Mouse (Mus musculus) heart, embryonic 11.5 days (tissue): ENCODE measurements around the gene Nucb1. TPM values are rescaled to one million over a fixed set of nuclear protein-coding genes. Genes with fewer than 3 reads are reported as not detected.

Source experiments
- ATAC-seq: fragments of 200-750 bp; cut with Nextera tagmentation; replicated peaks from 2 replicates; pipeline ENCODE4 v1.8.0; 2017; ENCODE audit warnings: moderate library complexity; ENCODE audit not compliant: insufficient number of reproducible peaks, low FRiP score, low TSS enrichment
- H3K27ac ChIP-seq: fragments of 300-500 bp; sonication (generic); 2 replicates; pipeline ENCODE4 v1.5.1; 2014; ENCODE audit warnings: mild to moderate bottlenecking, low read depth, low read length
- H3K27me3 ChIP-seq: fragments of 300-500 bp; sonication (generic); 2 replicates; pipeline ENCODE4 v1.6.1; 2014; ENCODE audit warnings: mild to moderate bottlenecking, low read length, mixed read lengths; ENCODE audit not compliant: control insufficient read depth, insufficient read depth
- H3K36me3 ChIP-seq: fragments of 300-500 bp; sonication (generic); 2 replicates; pipeline ENCODE4 v1.6.1; 2014; ENCODE audit warnings: mild to moderate bottlenecking, low read length, moderate library complexity, mixed read lengths; ENCODE audit not compliant: control insufficient read depth, insufficient read depth
- H3K4me1 ChIP-seq: fragments of 300-500 bp; sonication (generic); 2 replicates; pipeline ENCODE4 v1.6.1; 2014; ENCODE audit warnings: low read length; ENCODE audit not compliant: control insufficient read depth, insufficient read depth
- H3K4me2 ChIP-seq: fragments of 300-500 bp; sonication (generic); 2 replicates; pipeline ENCODE4 v1.6.1; 2014; ENCODE audit warnings: mild to moderate bottlenecking, moderate library complexity
- H3K4me3 ChIP-seq: fragments of 300-500 bp; sonication (generic); 2 replicates; pipeline ENCODE4 v1.5.1; 2014; ENCODE audit warnings: low read depth, low read length
- H3K9ac ChIP-seq: fragments of 300-500 bp; sonication (generic); 2 replicates; pipeline ENCODE4 v1.6.1; 2014; ENCODE audit warnings: mild to moderate bottlenecking, low read depth, low read length, moderate library complexity
- H3K9me3 ChIP-seq: fragments of 300-500 bp; sonication (generic); replicated peaks from 2 replicates; pipeline ENCODE4 v1.6.1; 2016; ENCODE audit warnings: low read length; ENCODE audit not compliant: control insufficient read depth
- WGBS: fragments of 180-500 bp; shearing (Covaris S2); extraction: QIAGEN DNeasy Blood & Tissue Kit; methylation state at CpG from one replicate; pipeline ENCODE4 v1.1.7; 2014; ENCODE audit not compliant: insufficient replicate concordance; 5-methylcytosine and 5-hydroxymethylcytosine counted together
- polyA plus RNA-seq: library from polyadenylated mRNA; unstranded; fragments of >200 nt; fragmentation: Nextera tagmentation; extraction: Ambion mirVana; gene quantifications from 2 replicates; pipeline ENCODE4 v1.2.1, GENCODE M21; 2014

Nucb1 gene
- polyA plus RNA-seq, 1 experiment from 2014 or later, result 165 TPM

DNA sequence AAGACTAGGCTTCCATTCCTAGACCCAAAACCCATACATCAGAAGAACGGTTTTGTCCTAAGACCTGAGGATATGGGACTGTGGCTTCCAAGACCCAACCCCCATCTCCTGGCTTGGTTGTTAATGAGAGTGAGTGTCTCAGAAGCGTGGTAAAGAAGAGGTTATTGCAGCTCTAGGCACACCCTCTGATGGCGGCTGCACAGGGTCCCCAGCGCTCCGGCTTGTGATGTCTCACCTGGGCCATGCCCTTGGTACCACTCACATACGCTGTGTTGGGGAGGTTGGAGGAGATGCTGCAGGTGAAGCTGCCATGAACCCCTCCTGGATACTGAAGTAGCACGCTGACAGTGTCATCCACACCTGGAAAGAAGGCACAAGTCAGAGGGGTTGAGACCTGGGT, 31.4 kb downstream of the Nucb1 start:
- Histone ChIP-seq H3K27me3 (no peaks in the 10 kb centered on the region), H3K9ac (no peak overlapping the region), H3K4me1 (no peaks in the 10 kb centered on the region), H3K9me3 (no peaks in the 10 kb centered on the region), H3K4me2 (no peak overlapping the region), H3K27ac (no peak overlapping the region), H3K4me3 (no peak overlapping the region), H3K36me3 (no peaks in the 10 kb centered on the region)
- 96% methylated on average over 7 of the region's 7 CpGs for WGBS
- ATAC-seq, result no peak

DNA sequence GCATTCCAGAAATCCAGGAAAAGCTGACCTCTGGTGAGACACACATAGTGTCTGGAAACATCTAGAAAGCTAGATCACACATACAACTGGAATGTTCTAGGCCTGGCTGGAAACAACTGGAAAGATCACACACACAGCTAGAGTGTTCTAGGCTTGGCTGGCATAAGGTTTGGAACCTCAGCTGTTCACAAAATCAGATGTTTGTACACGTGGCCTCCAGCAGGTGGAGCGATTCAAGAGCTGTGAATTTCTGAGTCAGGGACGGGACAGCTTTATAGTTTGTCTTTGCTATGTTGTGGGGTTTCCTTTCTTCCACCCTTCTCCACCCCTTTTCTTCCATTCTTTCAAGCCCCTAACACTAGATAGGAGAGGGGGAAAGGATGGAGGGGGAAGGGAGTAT, 33.2 kb downstream of the Nucb1 start:
- Histone ChIP-seq H3K4me2 (no peak overlapping the region), H3K27ac (no peak overlapping the region), H3K9ac (no peak overlapping the region), H3K4me3 (no peak overlapping the region), H3K4me1 (no peaks in the 10 kb centered on the region), H3K36me3 (no peaks in the 10 kb centered on the region), H3K9me3 (no peaks in the 10 kb centered on the region), H3K27me3 (no peaks in the 10 kb centered on the region)
- ATAC-seq, result no peak
- 24% methylated on average over 3 of the region's 3 CpGs for WGBS

- H3K27ac ChIP-seq, result no peak overlapping the region
- H3K27me3 ChIP-seq, result no peaks in the 10 kb centered on the region
- H3K4me3 ChIP-seq, result no peak overlapping the region
- no peaks in the 10 kb centered on the region for H3K36me3 ChIP-seq
- H3K9me3 ChIP-seq, result no peaks in the 10 kb centered on the region
- no peak overlapping the region for H3K4me2 ChIP-seq
- no peak for ATAC-seq
- no peak overlapping the region for H3K9ac ChIP-seq
- no peaks in the 10 kb centered on the region for H3K4me1 ChIP-seq
- WGBS, result 32% methylated on average over 1 of the region's 1 CpGs
These were observed 33.8 kb downstream of the Nucb1 start for GRCm38 (mm10) chr7:45476453-45476852.

DNA sequence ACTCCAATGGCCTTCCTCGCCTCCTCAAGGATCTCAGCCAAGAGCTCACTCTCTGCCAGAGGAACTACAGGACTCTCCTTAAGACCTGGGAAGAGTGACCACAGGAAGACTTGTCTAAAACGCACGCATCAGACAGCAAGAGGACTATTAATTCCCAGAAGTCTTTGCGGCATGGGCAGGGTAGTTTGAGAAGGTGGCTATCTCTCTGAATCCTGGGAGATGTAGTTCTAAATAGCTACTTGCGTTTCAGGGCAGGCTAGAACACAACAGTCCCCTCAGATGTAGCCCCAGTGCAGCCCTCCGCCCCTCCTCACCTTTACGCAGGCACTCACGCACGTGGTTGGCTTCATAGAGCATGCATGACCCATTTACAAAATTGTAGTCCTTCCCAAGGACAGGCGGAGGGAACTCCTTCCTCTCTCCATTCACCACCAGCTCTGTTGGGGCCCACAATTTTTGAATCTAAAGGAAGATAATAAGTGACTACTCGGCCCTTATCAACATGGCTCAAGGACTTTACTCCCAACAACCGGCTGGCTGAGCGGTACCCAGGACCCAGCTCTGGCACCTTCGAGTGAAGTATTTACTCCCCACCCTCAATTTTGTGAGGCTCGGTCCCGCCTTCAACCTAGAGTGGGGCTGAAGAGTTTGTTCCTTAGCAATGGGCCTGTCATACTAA, 34.8 kb downstream of the Nucb1 start:
- WGBS, result 57% methylated on average over 16 of the region's 16 CpGs
- H3K9me3 ChIP-seq, result no peaks in the 10 kb centered on the region
- H3K27me3 ChIP-seq, result no peaks in the 10 kb centered on the region
- peak overlapping the region; percentile 22; the same call in 1 of the 2 replicates for H3K27ac ChIP-seq
- H3K4me1 ChIP-seq, result no peaks in the 10 kb centered on the region
- peak overlapping the region; percentile 54 for H3K9ac ChIP-seq
- peak overlapping the region; percentile 34 for H3K4me3 ChIP-seq
- peak overlapping the region; percentile 53 for H3K4me2 ChIP-seq
- ATAC-seq, result no peak
- H3K36me3 ChIP-seq, result no peaks in the 10 kb centered on the region

DNA sequence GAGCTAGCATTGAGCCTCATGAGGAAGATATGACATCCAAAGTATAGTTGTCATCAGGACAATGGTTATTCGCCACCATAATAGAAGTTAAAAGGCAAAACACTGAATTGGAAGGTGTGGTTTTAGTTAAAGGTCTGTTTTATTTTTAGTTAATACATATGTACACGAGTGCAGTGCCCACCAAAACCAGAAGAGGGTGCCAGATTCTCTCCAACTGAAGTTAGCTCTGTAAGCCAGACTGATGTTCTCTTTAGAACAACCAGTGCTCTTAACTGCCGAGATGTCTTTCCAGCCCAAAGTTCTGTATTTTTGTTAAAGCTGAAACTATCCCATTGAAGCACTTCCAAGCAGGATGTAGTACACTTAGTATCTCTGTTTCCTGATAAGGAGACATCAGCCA, 39.3 kb downstream of the Nucb1 start:
- ATAC-seq, result no peak
- WGBS, result 5% methylated on average over 3 of the region's 3 CpGs
- Histone ChIP-seq H3K4me1 (peaks cover 3% of the 10 kb centered on the region), H3K36me3 (no peaks in the 10 kb centered on the region), H3K4me3 (no peak overlapping the region), H3K9ac (no peak overlapping the region), H3K27me3 (no peaks in the 10 kb centered on the region), H3K27ac (no peak overlapping the region), H3K4me2 (no peak overlapping the region), H3K9me3 (no peaks in the 10 kb centered on the region)

DNA sequence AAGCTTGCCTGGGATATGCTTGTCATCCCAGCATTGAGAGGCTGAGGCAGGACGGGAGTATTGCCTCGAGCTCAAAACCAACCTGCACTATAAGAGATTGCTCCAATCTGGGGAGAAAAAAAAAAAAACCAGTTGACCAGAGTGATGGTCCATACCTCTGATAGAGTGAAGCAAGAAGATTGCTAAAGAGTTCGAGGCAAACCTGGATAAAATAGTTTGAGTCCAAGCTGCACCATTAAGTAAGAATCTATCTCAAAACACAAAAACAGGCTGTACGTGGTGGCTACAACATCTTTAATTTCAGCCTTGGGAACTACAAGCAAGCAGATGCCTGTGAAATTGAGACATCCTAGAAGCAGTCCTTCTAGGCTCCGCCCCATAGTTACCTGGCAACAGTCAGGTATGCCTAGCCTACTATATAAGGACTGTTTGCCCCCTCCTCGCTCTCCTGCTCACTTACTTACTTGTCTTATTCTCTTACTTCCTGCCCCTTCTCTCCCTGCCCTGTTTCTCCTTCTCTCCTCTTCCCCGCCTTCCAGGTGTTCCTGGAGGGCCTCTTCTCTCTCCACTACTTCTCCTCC, 43.0 kb downstream of the Nucb1 start:
- Histone ChIP-seq H3K4me3 (peak overlapping the region; percentile 69), H3K4me2 (peak overlapping the region; percentile 83), H3K27me3 (no peaks in the 10 kb centered on the region), H3K4me1 (peaks cover 9% of the 10 kb centered on the region), H3K27ac (no peak overlapping the region), H3K9ac (peak overlapping the region; percentile 81), H3K36me3 (peaks cover 12% of the 10 kb centered on the region; the same call in 1 of the 2 replicates), H3K9me3 (no peaks in the 10 kb centered on the region)
- peak; percentile 23 for ATAC-seq
- WGBS, result 37% methylated on average over 7 of the region's 7 CpGs

DNA sequence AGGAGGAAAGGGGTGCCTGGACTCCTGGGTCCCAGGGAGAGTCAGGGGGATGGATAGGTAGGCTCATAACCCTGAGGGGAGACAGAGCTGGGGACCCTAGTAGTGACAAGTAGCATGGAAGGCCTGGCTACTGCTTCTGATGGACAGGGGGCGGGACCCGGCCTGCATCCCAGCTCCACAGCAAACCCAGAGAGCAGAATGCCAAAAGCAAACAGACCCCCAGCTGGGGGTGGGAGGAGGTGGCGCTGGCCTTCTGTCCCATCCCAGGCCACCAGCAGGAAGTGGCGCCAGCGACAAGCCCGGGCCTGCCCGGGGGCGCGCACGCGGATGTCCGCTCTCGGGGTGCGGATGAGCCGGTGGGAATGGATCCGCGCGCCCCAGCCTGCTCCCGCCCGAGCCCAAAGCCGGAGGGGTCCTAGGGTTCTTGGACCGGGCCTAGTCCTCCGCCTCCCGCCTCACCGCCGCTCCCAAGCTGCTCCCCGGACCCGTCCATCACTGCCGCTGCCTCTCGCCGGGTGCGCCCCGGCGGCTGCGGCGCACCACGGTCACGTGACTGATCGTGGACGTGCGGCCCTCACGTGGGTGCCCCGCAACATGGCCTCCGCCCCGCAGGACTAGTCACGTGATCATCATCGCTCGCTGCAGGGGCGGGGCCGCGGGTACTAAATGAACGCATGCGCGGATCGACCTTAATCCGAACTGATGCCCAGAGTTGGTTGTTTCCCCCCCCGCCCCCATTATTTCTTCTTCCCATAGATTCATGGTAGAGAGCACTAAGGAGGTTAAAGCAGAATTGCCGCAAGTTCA, 43.7 kb downstream of the Nucb1 start, which contains the start of gene Bax:
Gene Bax (minus strand): TSS at position 616 of the 807 bp plus-strand sequence.
- Histone ChIP-seq H3K9me3 (no peaks in the 10 kb centered on the region), H3K4me3 (peak within 1 kb of the TSS; percentile 69), H3K36me3 (peaks cover 13% of the 10 kb centered on the region; the same call in 1 of the 2 replicates), H3K4me1 (peaks cover 9% of the 10 kb centered on the region), H3K27ac (peak within 1 kb of the TSS; percentile 37), H3K9ac (peak within 1 kb of the TSS; percentile 81), H3K4me2 (peak within 1 kb of the TSS; percentile 83), H3K27me3 (no peaks in the 10 kb centered on the region)
- WGBS, result under 1% methylated on average over 58 of the region's 58 CpGs
- ATAC-seq, result peak; percentile 80

DNA sequence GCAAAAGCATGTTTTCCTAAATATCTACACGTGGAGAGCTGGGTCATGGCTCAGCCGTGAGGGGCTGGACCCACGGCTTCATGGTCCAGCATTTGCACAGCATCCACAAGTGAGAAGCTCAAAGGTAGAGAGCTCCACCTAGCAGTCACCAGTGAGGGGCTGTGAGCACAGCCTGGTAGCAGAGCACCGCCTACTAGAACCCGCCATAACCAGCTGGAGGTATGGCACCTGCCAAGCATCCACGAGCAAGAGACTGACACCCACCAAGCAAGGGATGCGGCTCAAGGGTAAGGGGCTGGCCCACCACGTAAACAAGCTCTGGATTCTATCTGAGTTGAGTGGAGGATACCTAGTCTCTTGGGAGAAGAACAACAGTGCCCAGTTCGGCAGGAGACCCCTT, 44.7 kb downstream of the Nucb1 start:
- 74% methylated on average over 9 of the region's 9 CpGs for WGBS
- peaks cover 15% of the 10 kb centered on the region for H3K4me1 ChIP-seq
- no peaks in the 10 kb centered on the region for H3K27me3 ChIP-seq
- no peak for ATAC-seq
- peak overlapping the region; percentile 83 for H3K4me2 ChIP-seq
- H3K36me3 ChIP-seq, result peaks cover 13% of the 10 kb centered on the region; the same call in 1 of the 2 replicates
- no peak overlapping the region; the same call in 1 of the 2 replicates for H3K9ac ChIP-seq
- H3K4me3 ChIP-seq, result peak overlapping the region; percentile 69
- H3K9me3 ChIP-seq, result no peaks in the 10 kb centered on the region
- H3K27ac ChIP-seq, result no peak overlapping the region
